Mouse (Mus musculus) forebrain, postnatal 0 days (tissue): Measurements from ENCODE around the gene Tpcn2. TPM values are rescaled to one million over a fixed set of nuclear protein-coding genes. Genes with fewer than 3 reads are reported as not detected.

Source experiments
- ATAC-seq: fragments of 200-750 bp; cut with Nextera tagmentation; 2 replicates; pipeline ENCODE4 v1.8.0; 2017; ENCODE audit warnings: mild to moderate bottlenecking, moderate library complexity
- DNase-seq: peaks from one replicate; pipeline ENCODE4 v3.0.0-alpha.2; 2015
- H3K27ac ChIP-seq: fragments of 300-500 bp; sonication (generic); 2 replicates; pipeline ENCODE4 v1.5.1; 2014; ENCODE audit warnings: low read depth, mild to moderate bottlenecking, antibody characterized with exemption, low read length, moderate library complexity, mixed read lengths
- H3K27me3 ChIP-seq: fragments of 300-500 bp; sonication (generic); 2 replicates; pipeline ENCODE4 v1.6.1; 2014; ENCODE audit warnings: mild to moderate bottlenecking, low read length, mixed read lengths; ENCODE audit not compliant: insufficient read depth
- H3K36me3 ChIP-seq: fragments of 300-500 bp; sonication (generic); 2 replicates; pipeline ENCODE4 v1.6.1; 2014; ENCODE audit warnings: mild to moderate bottlenecking, moderate library complexity; ENCODE audit not compliant: insufficient read depth
- H3K4me1 ChIP-seq: fragments of 300-500 bp; sonication (generic); 2 replicates; pipeline ENCODE4 v1.6.1; 2014; ENCODE audit warnings: antibody characterized with exemption; ENCODE audit not compliant: insufficient read depth
- H3K4me2 ChIP-seq: fragments of 300-500 bp; sonication (generic); 2 replicates; pipeline ENCODE4 v1.6.1; 2014; ENCODE audit warnings: low read depth, mild to moderate bottlenecking, moderate library complexity
- H3K4me3 ChIP-seq: fragments of 300-500 bp; sonication (generic); 2 replicates; pipeline ENCODE4 v1.5.1; 2014; ENCODE audit warnings: low read depth, low read length, mixed read lengths
- H3K9ac ChIP-seq: fragments of 300-500 bp; sonication (generic); 2 replicates; pipeline ENCODE4 v1.6.1; 2014; ENCODE audit warnings: mild to moderate bottlenecking
- H3K9me3 ChIP-seq: fragments of 300-500 bp; sonication (generic); 2 replicates; pipeline ENCODE4 v1.6.1; 2016; ENCODE audit warnings: low read length
- CTCF ChIP-seq: sonication (generic); IDR thresholded peaks from 2 replicates; pipeline ENCODE4 v1.5.1; 2016; ENCODE audit warnings: antibody characterized with exemption, control low read depth, low read depth
- WGBS: fragments of 180-500 bp; shearing (Covaris S2); extraction: QIAGEN DNeasy Blood & Tissue Kit; methylation state at CpG from one replicate; pipeline ENCODE4 v1.1.7; 2014; 5-methylcytosine and 5-hydroxymethylcytosine counted together
- polyA plus RNA-seq: library from polyadenylated mRNA; unstranded; fragments of >200 nt; fragmentation: Nextera tagmentation; extraction: Ambion mirVana; gene quantifications from 2 replicates; pipeline ENCODE4 v1.2.1, GENCODE M21; 2015
- total RNA-seq: library from RNA; depleted of rRNA; stranded (reverse); fragments of >200 nt; gene quantifications from 2 replicates; pipeline ENCODE4 v1.2.3, GENCODE M21; 2014; rRNA removed

The Tpcn2 gene
- total and polyA plus RNA-seq, 2 experiments from 2014 or later = 1.3 to 2.5 TPM

DNA sequence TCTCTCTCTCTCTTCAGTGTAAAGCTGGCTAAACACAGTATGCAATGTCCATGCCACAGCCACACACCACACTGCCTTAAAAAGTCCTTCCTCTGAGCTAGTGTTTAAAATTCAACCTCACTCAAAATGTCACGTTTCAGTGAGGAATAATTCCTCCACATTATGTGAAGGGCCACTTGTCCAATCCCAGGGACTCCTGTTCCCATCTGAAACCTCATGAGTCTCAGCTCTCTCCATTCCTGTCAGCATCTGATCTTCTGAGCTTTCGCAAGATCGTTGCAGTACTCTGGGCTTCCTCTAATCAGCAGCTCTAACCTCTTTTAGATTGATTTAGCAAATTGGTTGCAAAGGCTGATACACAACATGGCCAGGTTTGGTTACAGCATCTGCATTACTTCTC is 144.2 kb downstream of the Tpcn2 start:
- DNase-seq = no peak
- Histone ChIP-seq H3K4me1 (no peaks in the 10 kb centered on the region), H3K36me3 (no peaks in the 10 kb centered on the region), H3K4me2 (no peak overlapping the region), H3K9ac (no peak overlapping the region), H3K27ac (no peak overlapping the region), H3K9me3 (peaks cover 6% of the 10 kb centered on the region; the same call in 1 of the 2 replicates), H3K27me3 (no peaks in the 10 kb centered on the region), H3K4me3 (no peak overlapping the region)
- WGBS = 97% methylated on average over 3 of the region's 3 CpGs
- no peak for TF ChIP-seq CTCF
- no peak for ATAC-seq

- no peak for TF ChIP-seq CTCF
- H3K9me3 ChIP-seq = peaks cover 6% of the 10 kb centered on the region; the same call in 1 of the 2 replicates
- H3K36me3 ChIP-seq = no peaks in the 10 kb centered on the region
- no peak overlapping the region for H3K4me2 ChIP-seq
- no peak overlapping the region for H3K27ac ChIP-seq
- 81% methylated on average over 1 of the region's 1 CpGs for WGBS
- no peaks in the 10 kb centered on the region for H3K27me3 ChIP-seq
- no peak overlapping the region for H3K4me3 ChIP-seq
- ATAC-seq (no peak), DNase-seq (no peak)
- no peak overlapping the region for H3K9ac ChIP-seq
- H3K4me1 ChIP-seq = no peaks in the 10 kb centered on the region
Measured at GRCm38 (mm10) chr7:145139100-145139499, 144.7 kb downstream of the Tpcn2 start.

GRCm38 (mm10) chr7:145137871-145138270 is 145.9 kb downstream of the Tpcn2 start:
- H3K4me3 ChIP-seq = no peak overlapping the region
- 98% methylated on average over 1 of the region's 1 CpGs for WGBS
- H3K36me3 ChIP-seq = no peaks in the 10 kb centered on the region
- ATAC-seq (no peak), DNase-seq (no peak)
- peaks cover 6% of the 10 kb centered on the region; the same call in 1 of the 2 replicates for H3K9me3 ChIP-seq
- no peak for TF ChIP-seq CTCF
- H3K9ac ChIP-seq = no peak overlapping the region
- no peaks in the 10 kb centered on the region for H3K27me3 ChIP-seq
- no peaks in the 10 kb centered on the region for H3K4me1 ChIP-seq
- H3K4me2 ChIP-seq = no peak overlapping the region
- no peak overlapping the region for H3K27ac ChIP-seq

- H3K4me1 ChIP-seq = no peaks in the 10 kb centered on the region
- H3K4me2 ChIP-seq = no peak overlapping the region
- no peak for ATAC-seq
- WGBS = 94% methylated on average over 4 of the region's 4 CpGs
- no peaks in the 10 kb centered on the region for H3K36me3 ChIP-seq
- H3K27ac ChIP-seq = no peak overlapping the region
- no peaks in the 10 kb centered on the region for H3K27me3 ChIP-seq
- no peak overlapping the region for H3K9ac ChIP-seq
- H3K9me3 ChIP-seq = peaks cover 6% of the 10 kb centered on the region; the same call in 1 of the 2 replicates
- no peak for TF ChIP-seq CTCF
- no peak overlapping the region for H3K4me3 ChIP-seq
- DNase-seq = no peak
Measured at GRCm38 (mm10) chr7:145136831-145137230, 147.0 kb downstream of the Tpcn2 start.

Other genes starting within 250 kb of the Tpcn2 start
- 0.31 and 1.00 TPM in 2 replicates for gene 1810010D01Rik, start 75.9 kb downstream of the Tpcn2 start, total RNA-seq
- 0.25 TPM in 1 of 2 replicates, not detected in the other for gene 1810010D01Rik, start 75.9 kb downstream of the Tpcn2 start, polyA plus RNA-seq
- gene Mrgprf, start 16.8 kb upstream of the Tpcn2 start, total RNA-seq = 2.4 and 4.4 TPM in 2 replicates
- 3.4 and 3.7 TPM in 2 replicates for gene Mrgprf, start 16.8 kb upstream of the Tpcn2 start, polyA plus RNA-seq
- gene Mrgprd, start 30.8 kb upstream of the Tpcn2 start, total RNA-seq = not detected in 2 replicates
- not detected in 2 replicates for gene Mrgprd, start 30.8 kb upstream of the Tpcn2 start, polyA plus RNA-seq